Mouse (Mus musculus) heart, adult 2 months (tissue): ENCODE measurements at regions not wholly inside any gene's neighbourhood (a gene's known extent, or its start where the extent isn't known, plus 50 kb on each side); places are given as distances from the start of the nearest gene placed in this dataset.

ENCODE experiments used
- DNase-seq, 2 experiments: peaks; one replicate each; pipeline ENCODE4 v3.0.0; 2021
- H3K27ac ChIP-seq: fragments of 200-600 bp; 2 replicates; pipeline ENCODE4 v1.8.1; 2022
- H3K27me3 ChIP-seq: fragments of 200-500 bp; 2 replicates; pipeline ENCODE4 v1.6.1; 2012; ENCODE audit warnings: mild to moderate bottlenecking, low read length, inconsistent platforms, mixed read lengths; ENCODE audit not compliant: control insufficient read depth, insufficient read depth
- H3K36me3 ChIP-seq: fragments of 200-500 bp; 2 replicates; pipeline ENCODE4 v1.6.1; 2012; ENCODE audit warnings: low read length, inconsistent platforms; ENCODE audit not compliant: control insufficient read depth, insufficient read depth
- H3K4me1 ChIP-seq: fragments of 200-500 bp; 2 replicates; pipeline ENCODE4 v1.6.1; 2011; ENCODE audit warnings: low read length; ENCODE audit not compliant: control insufficient read depth, insufficient read depth
- H3K4me3 ChIP-seq: fragments of 200-600 bp; 2 replicates; pipeline ENCODE4 v1.8.1; 2022
- H3K79me2 ChIP-seq: fragments of 200-500 bp; replicated peaks from 2 replicates; pipeline ENCODE4 v1.6.1; 2012; ENCODE audit warnings: mild to moderate bottlenecking, inconsistent platforms, low read length, moderate library complexity, mixed read lengths; ENCODE audit not compliant: control insufficient read depth, insufficient read depth
- H3K9ac ChIP-seq: fragments of 200-500 bp; 2 replicates; pipeline ENCODE4 v1.6.1; 2012; ENCODE audit warnings: low read depth, mild to moderate bottlenecking, control low read depth, inconsistent platforms, low read length, mixed read lengths
- CTCF ChIP-seq: fragments of 200-600 bp; IDR thresholded peaks from 2 replicates; pipeline ENCODE4 v1.8.1; 2022; ENCODE audit warnings: antibody characterized with exemption, mild to moderate bottlenecking, moderate library complexity
- EP300 ChIP-seq: fragments of 200-500 bp; IDR thresholded peaks from 2 replicates; pipeline ENCODE4 v1.6.1; 2011; ENCODE audit warnings: low read depth, low read length, control low read depth; ENCODE audit not compliant: insufficient read depth
- POLR2A ChIP-seq: fragments of 200-500 bp; IDR thresholded peaks from 2 replicates; pipeline ENCODE4 v1.6.1; 2011; ENCODE audit warnings: mild to moderate bottlenecking, low read depth, low read length, control low read depth; ENCODE audit not compliant: insufficient read depth
- WGBS: fragments of 180-500 bp; shearing (Covaris S2); methylation state at CpG from one replicate; pipeline ENCODE4 v1.1.7; 2018; 5-methylcytosine and 5-hydroxymethylcytosine counted together
- intact Hi-C: fragments of 180-260 bp; cut with DNase I; formaldehyde crosslinking; loops from one replicate; pipeline ENCODE4 v1.15.1; 2025

DNA sequence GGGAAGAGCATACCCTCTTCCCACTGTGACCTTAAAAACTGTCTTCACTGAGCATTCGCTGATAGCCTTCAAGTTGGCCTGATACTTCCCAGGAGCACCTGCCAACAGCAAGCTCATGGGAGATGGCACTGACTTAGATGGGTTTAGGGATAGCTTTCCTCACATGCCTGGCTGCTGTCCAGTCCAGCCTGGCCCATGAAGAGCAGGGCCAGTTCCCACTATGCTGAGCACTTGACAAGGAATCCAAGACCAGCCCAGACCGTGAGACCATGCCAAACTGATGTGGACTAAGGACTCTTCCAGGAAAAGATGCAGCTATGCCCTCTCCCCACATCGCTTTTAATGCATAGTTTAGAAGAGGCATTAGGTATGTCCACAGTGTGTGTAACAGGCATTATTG is 155.0 kb downstream of the Snx10 start:
- Histone ChIP-seq H3K4me1 (peaks cover 3% of the 10 kb centered on the region), H3K79me2 (no peaks in the 10 kb centered on the region), H3K4me3 (no peak overlapping the region), H3K9ac (no peak overlapping the region), H3K27me3 (no peaks in the 10 kb centered on the region), H3K27ac (no peak overlapping the region), H3K36me3 (no peaks in the 10 kb centered on the region)
- WGBS: 68% methylated on average over 3 of the region's 3 CpGs
- no peak for DNase-seq
- intact Hi-C loops: no loop called here
- TF ChIP-seq EP300 (no peak), CTCF (no peak), POLR2A (no peak)

DNA sequence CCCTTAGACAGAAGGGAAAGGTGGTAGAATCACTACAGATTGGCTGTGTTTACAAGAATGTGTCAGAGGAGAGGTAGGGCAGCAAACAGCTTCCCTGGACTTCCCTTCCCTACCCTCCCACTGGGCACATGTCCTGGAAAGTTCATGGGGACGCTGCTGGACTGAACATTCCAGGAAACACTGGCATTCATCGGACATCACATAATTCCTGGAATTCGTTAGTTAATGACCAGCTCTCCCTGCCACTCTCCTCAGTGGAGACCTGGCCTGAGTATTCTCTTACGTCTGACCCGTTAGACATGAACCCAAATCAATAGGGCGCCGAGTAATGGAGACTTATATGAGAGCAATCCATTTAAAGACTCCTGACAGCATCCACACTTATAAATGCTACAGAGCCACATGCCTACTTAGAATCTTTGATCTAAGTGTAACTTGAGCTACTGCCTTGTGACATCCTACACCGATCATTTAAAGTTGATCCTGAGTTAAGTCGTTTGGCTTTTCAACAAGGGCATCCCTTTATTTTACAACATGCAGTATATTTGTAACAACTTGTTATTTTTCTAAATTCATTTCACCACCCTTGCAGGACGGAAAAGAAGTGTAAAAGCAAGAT is 156.6 kb downstream of the Snx10 start:
- peak in 1 of 2 experiments; percentile 14 for DNase-seq

DNA sequence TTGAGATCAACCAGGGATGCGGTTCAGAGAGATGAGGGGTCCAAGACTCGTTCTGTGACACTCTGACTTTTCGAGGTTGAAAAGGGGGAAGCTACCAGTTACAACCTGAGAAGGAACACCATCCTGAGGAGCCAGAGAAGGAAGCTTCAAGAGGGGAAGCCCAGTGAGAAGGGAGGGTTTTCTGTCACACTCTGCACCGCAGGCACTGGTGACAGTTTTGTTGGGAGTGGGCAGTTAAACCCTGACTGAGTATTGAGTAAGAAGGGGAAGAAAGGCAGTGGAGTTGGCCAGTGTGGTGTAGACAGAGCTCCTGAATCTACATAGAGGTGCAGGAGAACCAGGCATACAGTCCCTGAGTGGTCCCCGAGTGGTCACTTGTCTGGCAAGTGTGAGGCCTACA is 159.4 kb downstream of the Snx10 start:
- H3K4me3 ChIP-seq: no peak overlapping the region
- no peaks in the 10 kb centered on the region for H3K79me2 ChIP-seq
- no peaks in the 10 kb centered on the region for H3K36me3 ChIP-seq
- H3K27me3 ChIP-seq: no peaks in the 10 kb centered on the region
- no peak for DNase-seq
- 90% methylated on average over 5 of the region's 5 CpGs for WGBS
- no peak overlapping the region for H3K27ac ChIP-seq
- TF ChIP-seq POLR2A (no peak), CTCF (no peak), EP300 (no peak)
- peaks cover 3% of the 10 kb centered on the region for H3K4me1 ChIP-seq
- intact Hi-C loops: no loop called here
- H3K9ac ChIP-seq: no peak overlapping the region

More for the DNA sequence above, 156.6 kb downstream of the Snx10 start:
- no peak for TF ChIP-seq EP300
- TF ChIP-seq POLR2A: no peak
- TF ChIP-seq CTCF: no peak
- intact Hi-C loops: no loop called here
- Histone ChIP-seq H3K27ac (no peak overlapping the region), H3K9ac (no peak overlapping the region), H3K4me3 (no peak overlapping the region), H3K79me2 (no peaks in the 10 kb centered on the region), H3K4me1 (peaks cover 3% of the 10 kb centered on the region), H3K27me3 (no peaks in the 10 kb centered on the region), H3K36me3 (no peaks in the 10 kb centered on the region)
- 43% methylated on average over 10 of the region's 10 CpGs for WGBS

DNA sequence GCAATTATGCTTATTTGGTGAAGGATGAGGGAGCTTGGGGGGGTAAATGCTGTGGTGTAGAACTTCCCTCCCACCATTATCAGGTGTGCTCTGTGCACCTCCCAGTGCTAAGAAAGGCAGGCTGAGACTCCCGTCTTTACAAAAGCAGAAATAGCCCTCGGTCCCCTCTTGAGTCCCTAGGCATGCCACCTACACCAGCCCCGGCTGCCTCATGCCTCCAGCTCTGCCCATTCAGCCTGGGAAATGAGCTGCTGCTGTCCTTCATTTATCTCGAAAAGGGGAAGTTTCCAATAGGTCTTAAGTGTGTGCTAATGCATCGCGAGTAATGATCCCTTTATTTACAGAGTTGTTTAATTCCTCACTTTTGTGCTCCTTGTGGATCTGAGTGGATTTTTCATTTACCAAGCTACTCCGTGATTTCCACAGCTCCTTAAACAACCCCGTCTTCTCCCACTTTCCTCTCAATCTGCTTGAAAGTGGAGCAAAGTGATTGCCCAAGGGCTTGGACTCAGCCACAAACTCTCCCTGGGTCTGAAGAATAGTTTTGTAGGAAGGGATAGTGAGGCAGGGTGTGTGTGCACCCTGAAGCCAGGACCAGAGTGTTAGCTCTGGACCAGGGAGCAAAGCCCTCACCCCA is 162.1 kb downstream of the Snx10 start:
- intact Hi-C loops: no loop called here
- no peaks in the 10 kb centered on the region for H3K36me3 ChIP-seq
- no peak for TF ChIP-seq EP300
- no peak for TF ChIP-seq POLR2A
- TF ChIP-seq CTCF: no peak

DNA sequence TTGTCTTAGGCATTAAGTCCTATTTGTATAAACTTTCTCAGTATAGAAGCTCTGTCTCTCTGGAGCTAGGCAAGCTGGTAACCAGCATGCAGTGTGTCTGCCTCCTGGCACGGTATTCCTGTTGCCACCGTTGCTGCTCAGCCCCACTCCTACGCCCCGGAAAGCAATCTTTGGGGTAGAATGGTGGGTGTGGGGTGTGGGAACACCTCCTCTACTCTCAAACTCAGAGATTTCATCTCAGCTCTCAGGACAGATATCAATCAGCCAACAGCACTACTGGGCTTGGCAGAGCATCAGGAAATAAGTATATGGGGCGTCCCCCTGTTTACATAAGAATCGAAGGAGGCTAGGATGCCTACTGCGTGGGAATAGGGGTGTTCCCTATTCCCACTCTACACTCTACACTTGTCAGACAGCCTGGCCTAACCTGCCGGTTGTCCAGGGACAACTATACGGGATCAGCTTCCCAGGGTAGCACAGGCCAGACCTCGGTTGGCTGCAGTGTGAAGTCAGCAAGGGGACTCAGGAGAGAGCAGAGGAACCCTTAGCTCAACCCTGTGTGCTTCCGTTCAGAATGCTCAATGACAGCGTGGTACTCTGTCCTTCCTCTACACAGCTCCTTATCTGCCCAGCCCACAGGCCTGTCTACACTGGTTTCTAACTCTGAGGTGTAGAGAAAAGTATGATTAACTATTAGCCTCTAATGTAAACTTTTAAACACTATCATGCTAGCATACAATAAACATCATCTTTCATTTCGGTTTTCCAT is 167.3 kb downstream of the Snx10 start:
- Histone ChIP-seq H3K79me2 (no peaks in the 10 kb centered on the region), H3K4me3 (no peak overlapping the region), H3K4me1 (no peaks in the 10 kb centered on the region), H3K27ac (no peak overlapping the region), H3K9ac (no peak overlapping the region), H3K36me3 (no peaks in the 10 kb centered on the region), H3K27me3 (no peaks in the 10 kb centered on the region)
- TF ChIP-seq EP300: no peak
- no peak for TF ChIP-seq CTCF
- TF ChIP-seq POLR2A: no peak
- intact Hi-C loops: no loop called here
- no peak for DNase-seq
- 68% methylated on average over 13 of the region's 13 CpGs for WGBS

More for the DNA sequence above, 162.1 kb downstream of the Snx10 start:
- WGBS: 69% methylated on average over 8 of the region's 8 CpGs
- no peak for DNase-seq
- no peak overlapping the region for H3K9ac ChIP-seq
- H3K79me2 ChIP-seq: no peaks in the 10 kb centered on the region
- no peaks in the 10 kb centered on the region for H3K27me3 ChIP-seq
- H3K4me1 ChIP-seq: peaks cover under 1% of the 10 kb centered on the region; the same call in 1 of the 2 replicates
- H3K27ac ChIP-seq: no peak overlapping the region
- no peak overlapping the region for H3K4me3 ChIP-seq

DNA sequence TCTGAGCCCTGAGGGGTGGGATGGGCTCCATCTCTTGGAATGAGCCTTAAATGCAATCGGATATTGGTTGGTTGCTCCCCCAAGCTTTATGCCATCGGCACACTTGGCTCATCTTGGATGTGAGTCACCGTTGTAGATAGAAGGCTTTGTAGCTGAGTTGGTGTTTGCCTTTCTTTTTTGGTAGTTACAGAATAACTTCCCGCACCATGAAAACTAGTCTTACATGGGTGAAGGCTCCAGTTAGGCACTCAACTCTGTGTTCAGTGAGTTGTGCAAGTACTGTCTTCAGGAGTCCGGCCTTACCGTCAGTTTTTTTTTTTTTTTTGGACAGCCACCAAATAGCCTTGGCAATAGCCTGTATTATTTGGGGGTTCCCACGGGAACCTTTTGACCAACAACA is 170.3 kb downstream of the Snx10 start:
- H3K9ac ChIP-seq: no peak overlapping the region
- H3K36me3 ChIP-seq: no peaks in the 10 kb centered on the region
- no peaks in the 10 kb centered on the region for H3K4me1 ChIP-seq
- no peaks in the 10 kb centered on the region for H3K27me3 ChIP-seq
- no peaks in the 10 kb centered on the region for H3K79me2 ChIP-seq
- no peak for DNase-seq
- 62% methylated on average over 7 of the region's 7 CpGs for WGBS
- H3K4me3 ChIP-seq: no peak overlapping the region
- TF ChIP-seq EP300 (no peak), POLR2A (no peak), CTCF (no peak)
- no peak overlapping the region for H3K27ac ChIP-seq
- intact Hi-C loops: no loop called here
